Mouse (Mus musculus) forebrain, embryonic 14.5 days (tissue): Measurements from ENCODE around the gene Pcyt2. TPM values are rescaled to one million over a fixed set of nuclear protein-coding genes. Genes with fewer than 3 reads are reported as not detected.

Experiments used
- ATAC-seq: fragments of 200-750 bp; cut with Nextera tagmentation; 2 replicates; pipeline ENCODE4 v1.8.0; 2017; ENCODE audit warnings: mild to moderate bottlenecking, moderate library complexity
- DNase-seq: peaks from one replicate; pipeline ENCODE4 v3.0.0-alpha.2; 2015; ENCODE audit warnings: low spot score
- H3K27ac ChIP-seq: fragments of 300-500 bp; sonication (generic); 2 replicates; pipeline ENCODE4 v1.5.1; 2014; ENCODE audit warnings: low read depth, mild to moderate bottlenecking, control low read depth, low read length, moderate library complexity
- H3K27me3 ChIP-seq: fragments of 300-500 bp; sonication (generic); replicated peaks from 2 replicates; pipeline ENCODE4 v1.6.1; 2014; ENCODE audit warnings: low read length, control low read depth, mixed read lengths; ENCODE audit not compliant: control insufficient read depth, insufficient read depth
- H3K36me3 ChIP-seq: fragments of 300-500 bp; sonication (generic); 2 replicates; pipeline ENCODE4 v1.6.1; 2014; ENCODE audit warnings: low read length, control low read depth; ENCODE audit not compliant: control insufficient read depth, insufficient read depth
- H3K4me1 ChIP-seq: fragments of 300-500 bp; sonication (generic); 2 replicates; pipeline ENCODE4 v1.6.1; 2014; ENCODE audit warnings: antibody characterized with exemption, low read length, control low read depth; ENCODE audit not compliant: control insufficient read depth, insufficient read depth
- H3K4me2 ChIP-seq: fragments of 300-500 bp; sonication (generic); 2 replicates; pipeline ENCODE4 v1.6.1; 2014; ENCODE audit warnings: mild to moderate bottlenecking, control low read depth, low read length
- H3K4me3 ChIP-seq: fragments of 300-500 bp; sonication (generic); 2 replicates; pipeline ENCODE4 v1.5.1; 2014; ENCODE audit warnings: low read depth, low read length, control low read depth
- H3K9ac ChIP-seq: fragments of 300-500 bp; sonication (generic); 2 replicates; pipeline ENCODE4 v1.6.1; 2014; ENCODE audit warnings: mild to moderate bottlenecking, low read length, control low read depth, moderate library complexity
- H3K9me3 ChIP-seq: fragments of 300-500 bp; sonication (generic); replicated peaks from 2 replicates; pipeline ENCODE4 v1.6.1; 2016; ENCODE audit warnings: low read length, control low read depth, mixed read lengths; ENCODE audit not compliant: control insufficient read depth
- WGBS: fragments of 180-500 bp; shearing (Covaris S2); extraction: QIAGEN DNeasy Blood & Tissue Kit; methylation state at CpG from one replicate; pipeline ENCODE4 v1.1.7; 2014; 5-methylcytosine and 5-hydroxymethylcytosine counted together
- polyA plus RNA-seq: library from polyadenylated mRNA; unstranded; fragments of >200 nt; fragmentation: Nextera tagmentation; extraction: Ambion mirVana; gene quantifications from 2 replicates; pipeline ENCODE4 v1.2.1, GENCODE M21; 2014

Pcyt2 gene
- polyA plus RNA-seq, 1 experiment from 2014 or later, result 113 TPM

GRCm38 (mm10) chr11:120630401-120630871 lies 12.7 kb upstream of the Pcyt2 start:
- no peak overlapping the region for H3K4me2 ChIP-seq
- peak overlapping the region; percentile 11; the same call in 1 of the 2 replicates for H3K27ac ChIP-seq
- H3K36me3 ChIP-seq, result peaks cover 28% of the 10 kb centered on the region
- H3K4me3 ChIP-seq, result no peak overlapping the region
- H3K4me1 ChIP-seq, result peaks cover 14% of the 10 kb centered on the region
- H3K9ac ChIP-seq, result 0 out of 2 replicates have a peak overlapping the region, but pooled peaks have one; percentile 14
- no peaks in the 10 kb centered on the region for H3K9me3 ChIP-seq
- no peak for ATAC-seq
- DNase-seq, result no peak
- WGBS, result 42% methylated on average over 5 of the region's 5 CpGs
- no peaks in the 10 kb centered on the region for H3K27me3 ChIP-seq

DNA sequence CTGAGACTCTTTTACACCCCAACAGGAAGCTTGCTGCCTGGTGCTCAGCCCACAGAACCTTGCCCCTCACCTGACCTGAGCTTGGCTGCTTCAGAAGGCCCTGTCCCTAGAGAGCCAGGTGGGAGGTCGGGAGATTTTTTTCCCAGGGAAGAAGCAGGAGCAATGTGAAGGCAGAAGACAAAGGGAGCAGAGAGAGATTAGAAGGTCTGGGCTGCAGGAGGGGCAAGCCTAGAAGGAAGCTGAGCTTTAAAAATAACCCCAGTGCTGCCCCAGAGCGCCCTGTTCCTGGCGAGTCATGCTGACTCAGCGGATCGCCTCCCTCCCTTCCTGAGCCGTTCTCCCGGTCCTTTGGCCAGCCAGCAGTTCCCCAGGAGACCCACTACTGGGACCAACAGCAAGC lies 12.2 kb upstream of the Pcyt2 start:
- WGBS, result 38% methylated on average over 7 of the region's 7 CpGs
- H3K4me3 ChIP-seq, result no peak overlapping the region
- peaks cover 28% of the 10 kb centered on the region for H3K36me3 ChIP-seq
- H3K9me3 ChIP-seq, result no peaks in the 10 kb centered on the region
- no peak overlapping the region for H3K4me2 ChIP-seq
- no peak for ATAC-seq
- H3K9ac ChIP-seq, result peak overlapping the region; percentile 14; the same call in 1 of the 2 replicates
- H3K27me3 ChIP-seq, result no peaks in the 10 kb centered on the region
- no peak for DNase-seq
- H3K4me1 ChIP-seq, result peaks cover 18% of the 10 kb centered on the region
- no peak overlapping the region for H3K27ac ChIP-seq

DNA sequence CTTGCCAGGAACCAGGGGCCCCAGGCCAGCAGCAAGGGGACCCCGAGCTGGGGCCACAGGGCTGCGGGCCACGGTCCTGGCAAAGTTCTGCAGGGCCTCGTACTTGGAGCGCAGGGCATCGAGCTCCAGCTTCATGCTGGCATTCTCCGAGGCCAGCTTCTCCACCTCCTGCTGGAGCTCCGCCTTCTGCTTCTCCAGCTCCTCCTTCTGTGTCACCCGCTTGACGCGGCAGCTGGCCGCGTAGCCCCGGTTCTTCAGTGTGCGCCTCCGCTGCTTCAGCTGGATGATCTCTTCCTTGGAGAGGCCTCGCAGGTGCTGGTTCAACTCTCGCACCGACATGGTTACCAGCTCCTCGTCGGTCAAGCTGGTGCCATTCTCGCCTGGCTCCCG lies 11.6 kb upstream of the Pcyt2 start:
- no peak overlapping the region for H3K4me3 ChIP-seq
- H3K36me3 ChIP-seq, result peaks cover 28% of the 10 kb centered on the region
- no peak for DNase-seq
- no peak overlapping the region for H3K4me2 ChIP-seq
- H3K4me1 ChIP-seq, result peaks cover 18% of the 10 kb centered on the region
- H3K27me3 ChIP-seq, result no peaks in the 10 kb centered on the region
- WGBS, result 76% methylated on average over 23 of the region's 23 CpGs
- H3K9ac ChIP-seq, result 0 out of 2 replicates have a peak overlapping the region, but pooled peaks have one; percentile 14
- no peak overlapping the region for H3K27ac ChIP-seq
- no peak for ATAC-seq
- H3K9me3 ChIP-seq, result no peaks in the 10 kb centered on the region

GRCm38 (mm10) chr11:120628601-120629340 lies 11.0 kb upstream of the Pcyt2 start:
- H3K4me1 ChIP-seq, result peaks cover 23% of the 10 kb centered on the region
- ATAC-seq (no peak), DNase-seq (no peak)
- H3K27me3 ChIP-seq, result no peaks in the 10 kb centered on the region
- H3K36me3 ChIP-seq, result peaks cover 28% of the 10 kb centered on the region
- no peak overlapping the region for H3K9ac ChIP-seq
- H3K9me3 ChIP-seq, result no peaks in the 10 kb centered on the region
- WGBS, result 93% methylated on average over 23 of the region's 23 CpGs
- no peak overlapping the region for H3K4me2 ChIP-seq
- H3K27ac ChIP-seq, result no peak overlapping the region
- no peak overlapping the region for H3K4me3 ChIP-seq

- Histone ChIP-seq H3K9ac (no peak overlapping the region), H3K4me2 (no peak overlapping the region), H3K9me3 (no peaks in the 10 kb centered on the region), H3K27me3 (no peaks in the 10 kb centered on the region), H3K4me3 (no peak overlapping the region), H3K36me3 (peaks cover 36% of the 10 kb centered on the region), H3K27ac (no peak overlapping the region), H3K4me1 (peaks cover 23% of the 10 kb centered on the region)
- no peak for DNase-seq
- no peak for ATAC-seq
- 83% methylated on average over 22 of the region's 22 CpGs for WGBS
Observed at GRCm38 (mm10) chr11:120627468-120628300, 9.9 kb upstream of the Pcyt2 start.

GRCm38 (mm10) chr11:120626785-120627467 lies 9.2 kb upstream of the Pcyt2 start:
- no peak overlapping the region for H3K4me3 ChIP-seq
- H3K4me2 ChIP-seq, result no peak overlapping the region
- no peak overlapping the region for H3K9ac ChIP-seq
- DNase-seq, result no peak
- H3K27me3 ChIP-seq, result no peaks in the 10 kb centered on the region
- 93% methylated on average over 11 of the region's 11 CpGs for WGBS
- no peaks in the 10 kb centered on the region for H3K9me3 ChIP-seq
- peaks cover 43% of the 10 kb centered on the region for H3K36me3 ChIP-seq
- H3K4me1 ChIP-seq, result peaks cover 17% of the 10 kb centered on the region
- no peak overlapping the region for H3K27ac ChIP-seq
- ATAC-seq, result no peak

DNA sequence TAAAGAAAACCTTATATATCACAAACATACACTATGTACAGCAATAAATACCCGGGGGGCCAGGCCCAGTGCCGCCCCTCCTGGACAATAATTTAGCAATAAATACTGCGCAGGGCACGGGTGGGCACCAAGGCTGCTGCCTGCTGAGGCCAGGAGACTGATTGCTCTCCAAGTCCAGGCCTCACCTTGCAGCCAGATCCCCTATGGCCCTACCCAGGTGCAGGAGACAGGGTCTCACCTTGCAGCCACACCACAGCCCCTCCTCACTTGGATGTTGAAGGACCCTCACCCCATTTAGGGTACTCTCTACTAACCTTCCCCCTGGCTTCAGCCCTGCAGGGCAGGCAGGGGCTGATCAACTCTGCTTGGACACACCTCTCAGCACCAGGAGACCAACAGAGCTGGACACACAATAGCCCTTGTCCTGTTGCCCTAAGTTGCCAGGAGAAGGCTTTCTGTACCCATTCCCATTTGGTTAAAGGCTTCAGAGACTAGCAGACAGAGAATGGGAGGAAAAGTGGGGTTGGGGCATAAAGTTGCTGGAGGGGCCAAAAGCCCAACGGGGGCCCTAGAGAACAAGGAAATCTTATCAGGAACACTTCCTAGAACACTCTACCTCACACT lies 7.5 kb upstream of the Pcyt2 start, which contains the start of gene Sirt7:
Gene Sirt7, minus strand, starts transcription at position 89 of the 624 bp plus-strand sequence.
- DNase-seq (no peak), ATAC-seq (peak; percentile 21; the same call in 1 of the 2 replicates)
- Histone ChIP-seq H3K27ac (peak within 1 kb of the TSS; percentile 80), H3K9me3 (no peaks in the 10 kb centered on the region), H3K36me3 (peaks cover 59% of the 10 kb centered on the region), H3K4me2 (peak within 1 kb of the TSS; percentile 95), H3K4me3 (peak within 1 kb of the TSS; percentile 98), H3K9ac (peak within 1 kb of the TSS; percentile 87), H3K27me3 (no peaks in the 10 kb centered on the region), H3K4me1 (peaks cover 9% of the 10 kb centered on the region)
- 24% methylated on average over 5 of the region's 5 CpGs for WGBS

- H3K4me1 ChIP-seq, result peaks cover 9% of the 10 kb centered on the region
- H3K9ac ChIP-seq, result peak overlapping the region; percentile 87
- no peaks in the 10 kb centered on the region for H3K27me3 ChIP-seq
- peak overlapping the region; percentile 80 for H3K27ac ChIP-seq
- peak overlapping the region; percentile 98 for H3K4me3 ChIP-seq
- peak; percentile 93 for DNase-seq
- peak; percentile 86 for ATAC-seq
- peak overlapping the region; percentile 95 for H3K4me2 ChIP-seq
- H3K36me3 ChIP-seq, result peaks cover 65% of the 10 kb centered on the region
- WGBS, result under 1% methylated on average over 52 of the region's 53 CpGs
- H3K9me3 ChIP-seq, result no peaks in the 10 kb centered on the region
Observed at GRCm38 (mm10) chr11:120624680-120625111, 7.0 kb upstream of the Pcyt2 start.
